Mouse (Mus musculus) intestine, embryonic 15.5 days (tissue): ENCODE data around the gene Zswim1. TPM values are rescaled to one million over a fixed set of nuclear protein-coding genes. Genes with fewer than 3 reads are reported as not detected.

ENCODE experiments used
- ATAC-seq: fragments of 200-750 bp; cut with Nextera tagmentation; 2 replicates; pipeline ENCODE4 v1.8.0; 2017; ENCODE audit warnings: moderate TSS enrichment, moderate library complexity
- H3K27ac ChIP-seq: fragments of 300-500 bp; sonication (generic); 2 replicates; pipeline ENCODE4 v1.5.1; 2015; ENCODE audit warnings: mild to moderate bottlenecking, inconsistent platforms
- H3K27me3 ChIP-seq: fragments of 300-500 bp; sonication (generic); replicated peaks from 2 replicates; pipeline ENCODE4 v1.6.1; 2015; ENCODE audit warnings: inconsistent platforms
- H3K36me3 ChIP-seq: fragments of 300-500 bp; sonication (generic); 2 replicates; pipeline ENCODE4 v1.6.1; 2015; ENCODE audit warnings: inconsistent platforms
- H3K4me1 ChIP-seq: fragments of 300-500 bp; sonication (generic); replicated peaks from 2 replicates; pipeline ENCODE4 v1.6.1; 2015; ENCODE audit warnings: inconsistent platforms
- H3K4me2 ChIP-seq: fragments of 300-500 bp; sonication (generic); replicated peaks from 2 replicates; pipeline ENCODE4 v1.6.1; 2015; ENCODE audit warnings: mild to moderate bottlenecking, inconsistent platforms
- H3K4me3 ChIP-seq: fragments of 300-500 bp; sonication (generic); replicated peaks from 2 replicates; pipeline ENCODE4 v1.5.1; 2015; ENCODE audit warnings: inconsistent platforms
- H3K9ac ChIP-seq: fragments of 300-500 bp; sonication (generic); 2 replicates; pipeline ENCODE4 v1.6.1; 2015; ENCODE audit warnings: inconsistent platforms
- H3K9me3 ChIP-seq: fragments of 300-500 bp; sonication (generic); 2 replicates; pipeline ENCODE4 v1.6.1; 2016; ENCODE audit warnings: inconsistent platforms
- WGBS: fragments of 180-500 bp; shearing (Covaris S2); methylation state at CpG from one replicate; pipeline ENCODE4 v1.1.7; 2015; 5-methylcytosine and 5-hydroxymethylcytosine counted together
- polyA plus RNA-seq: library from polyadenylated mRNA; unstranded; fragments of >200 nt; fragmentation: Nextera tagmentation; extraction: Ambion mirVana; gene quantifications from 2 replicates; pipeline ENCODE4 v1.2.1, GENCODE M21; 2015

Gene Zswim1
- polyA plus RNA-seq, 1 experiment from 2014 or later = 13.5 TPM

- Histone ChIP-seq H3K27ac (no peak overlapping the region), H3K4me3 (no peak overlapping the region), H3K9ac (no peak overlapping the region), H3K4me2 (no peak overlapping the region), H3K36me3 (no peaks in the 10 kb centered on the region), H3K4me1 (peaks cover 9% of the 10 kb centered on the region), H3K27me3 (no peaks in the 10 kb centered on the region), H3K9me3 (no peaks in the 10 kb centered on the region)
- no peak; the same call in 1 of the 2 replicates for ATAC-seq
- WGBS = 54% methylated on average over 5 of the region's 5 CpGs
Measured at GRCm38 (mm10) chr2:164817703-164818102, 4.8 kb upstream of the Zswim1 start.

GRCm38 (mm10) chr2:164821060-164821459 is 1.4 kb upstream of the Zswim1 start:
- H3K4me1 ChIP-seq = peaks cover 16% of the 10 kb centered on the region
- no peaks in the 10 kb centered on the region for H3K9me3 ChIP-seq
- 81% methylated on average over 6 of the region's 6 CpGs for WGBS
- ATAC-seq = no peak
- peaks cover 7% of the 10 kb centered on the region for H3K36me3 ChIP-seq
- no peak overlapping the region for H3K4me2 ChIP-seq
- no peak overlapping the region for H3K27ac ChIP-seq
- no peak overlapping the region for H3K4me3 ChIP-seq
- no peak overlapping the region for H3K9ac ChIP-seq
- no peaks in the 10 kb centered on the region for H3K27me3 ChIP-seq

- H3K36me3 ChIP-seq = peaks cover 21% of the 10 kb centered on the region
Measured at GRCm38 (mm10) chr2:164823181-164823585, 697 bp downstream of the Zswim1 start.

GRCm38 (mm10) chr2:164823969-164824368 is 1.5 kb downstream of the Zswim1 start:
- no peak overlapping the region for H3K9ac ChIP-seq
- peaks cover 21% of the 10 kb centered on the region for H3K36me3 ChIP-seq
- no peaks in the 10 kb centered on the region for H3K27me3 ChIP-seq
- no peak overlapping the region for H3K27ac ChIP-seq
- H3K9me3 ChIP-seq = no peaks in the 10 kb centered on the region
- ATAC-seq = no peak
- 90% methylated on average over 4 of the region's 4 CpGs for WGBS
- peak overlapping the region; percentile 71; the same call in 1 of the 2 replicates for H3K4me2 ChIP-seq
- H3K4me3 ChIP-seq = no peak overlapping the region
- H3K4me1 ChIP-seq = peaks cover 6% of the 10 kb centered on the region; the same call in 1 of the 2 replicates

More at GRCm38 (mm10) chr2:164823181-164823585, 697 bp downstream of the Zswim1 start:
- H3K4me2 ChIP-seq = peak overlapping the region; percentile 71
- H3K4me1 ChIP-seq = peaks cover 6% of the 10 kb centered on the region; the same call in 1 of the 2 replicates
- H3K9ac ChIP-seq = peak overlapping the region; percentile 58
- no peaks in the 10 kb centered on the region for H3K27me3 ChIP-seq
- 2% methylated on average over 10 of the region's 10 CpGs for WGBS
- H3K4me3 ChIP-seq = peak overlapping the region; percentile 56
- peak overlapping the region; percentile 25; the same call in 1 of the 2 replicates for H3K27ac ChIP-seq
- H3K9me3 ChIP-seq = no peaks in the 10 kb centered on the region
- ATAC-seq = peak; percentile 75

- Histone ChIP-seq H3K4me3 (no peak overlapping the region), H3K4me2 (no peak overlapping the region), H3K4me1 (peaks cover 6% of the 10 kb centered on the region; the same call in 1 of the 2 replicates), H3K27ac (no peak overlapping the region), H3K9me3 (no peaks in the 10 kb centered on the region), H3K27me3 (no peaks in the 10 kb centered on the region), H3K9ac (no peak overlapping the region), H3K36me3 (peaks cover 21% of the 10 kb centered on the region)
- 94% methylated on average over 17 of the region's 17 CpGs for WGBS
- ATAC-seq = no peak
Measured at GRCm38 (mm10) chr2:164825521-164825920, 3.0 kb downstream of the Zswim1 start.

- Histone ChIP-seq H3K36me3 (peaks cover 21% of the 10 kb centered on the region), H3K9me3 (no peaks in the 10 kb centered on the region), H3K27me3 (no peaks in the 10 kb centered on the region), H3K9ac (no peak overlapping the region), H3K27ac (no peak overlapping the region), H3K4me2 (no peak overlapping the region), H3K4me1 (peaks cover 7% of the 10 kb centered on the region), H3K4me3 (no peak overlapping the region)
- ATAC-seq = no peak
- WGBS = 87% methylated on average over 16 of the region's 16 CpGs
Measured at GRCm38 (mm10) chr2:164827146-164827850, 4.8 kb downstream of the Zswim1 start.

- no peaks in the 10 kb centered on the region for H3K27me3 ChIP-seq
- peaks cover 21% of the 10 kb centered on the region for H3K36me3 ChIP-seq
- 84% methylated on average over 6 of the region's 6 CpGs for WGBS
- H3K4me2 ChIP-seq = no peak within 1 kb of the TSS
- no peak within 1 kb of the TSS for H3K9ac ChIP-seq
- H3K4me3 ChIP-seq = no peak within 1 kb of the TSS
- ATAC-seq = no peak
- no peak within 1 kb of the TSS for H3K27ac ChIP-seq
- peaks cover 8% of the 10 kb centered on the region for H3K4me1 ChIP-seq
- no peaks in the 10 kb centered on the region for H3K9me3 ChIP-seq
Measured at GRCm38 (mm10) chr2:164828437-164828836, 6.0 kb downstream of the Zswim1 start, which contains the start of gene Spata25. TSS of gene Spata25 (minus strand) at chr2:164828537.

GRCm38 (mm10) chr2:164829090-164829489 is 6.6 kb downstream of the Zswim1 start:
- no peak overlapping the region for H3K4me3 ChIP-seq
- H3K27me3 ChIP-seq = no peaks in the 10 kb centered on the region
- no peak overlapping the region for H3K9ac ChIP-seq
- no peaks in the 10 kb centered on the region for H3K9me3 ChIP-seq
- H3K27ac ChIP-seq = no peak overlapping the region
- ATAC-seq = no peak
- peaks cover 5% of the 10 kb centered on the region for H3K4me1 ChIP-seq
- no peak overlapping the region for H3K4me2 ChIP-seq
- H3K36me3 ChIP-seq = peaks cover 21% of the 10 kb centered on the region
- 92% methylated on average over 1 of the region's 1 CpGs for WGBS

GRCm38 (mm10) chr2:164831029-164831428 is 8.5 kb downstream of the Zswim1 start:
- no peak overlapping the region for H3K27ac ChIP-seq
- ATAC-seq = no peak
- H3K4me3 ChIP-seq = no peak overlapping the region
- no peak overlapping the region for H3K4me2 ChIP-seq
- H3K9ac ChIP-seq = no peak overlapping the region
- peaks cover 14% of the 10 kb centered on the region for H3K36me3 ChIP-seq
- peaks cover 13% of the 10 kb centered on the region for H3K4me1 ChIP-seq
- H3K27me3 ChIP-seq = no peaks in the 10 kb centered on the region
- WGBS = 89% methylated on average over 10 of the region's 10 CpGs
- no peaks in the 10 kb centered on the region for H3K9me3 ChIP-seq

- Histone ChIP-seq H3K9me3 (no peaks in the 10 kb centered on the region), H3K4me2 (peak overlapping the region; percentile 99), H3K27ac (peak overlapping the region; percentile 92), H3K4me1 (peaks cover 13% of the 10 kb centered on the region), H3K9ac (peak overlapping the region; percentile 85), H3K36me3 (peaks cover 16% of the 10 kb centered on the region; the same call in 1 of the 2 replicates), H3K4me3 (peak overlapping the region; percentile 79), H3K27me3 (no peaks in the 10 kb centered on the region)
- no peak for ATAC-seq
- 57% methylated on average over 16 of the region's 16 CpGs for WGBS
Measured at GRCm38 (mm10) chr2:164832032-164832747, 9.7 kb downstream of the Zswim1 start.

GRCm38 (mm10) chr2:164832748-164833301 is 10.3 kb downstream of the Zswim1 start, which contains the start of gene Ctsa:
TSS of gene Ctsa (plus strand) at chr2:164832873.
- Histone ChIP-seq H3K4me1 (peaks cover 13% of the 10 kb centered on the region), H3K27ac (peak within 1 kb of the TSS; percentile 92), H3K4me2 (peak within 1 kb of the TSS; percentile 99), H3K9ac (peak within 1 kb of the TSS; percentile 85), H3K27me3 (no peaks in the 10 kb centered on the region), H3K36me3 (peaks cover 11% of the 10 kb centered on the region), H3K9me3 (no peaks in the 10 kb centered on the region), H3K4me3 (peak within 1 kb of the TSS; percentile 79)
- peak; percentile 74 for ATAC-seq
- WGBS = under 1% methylated on average over 35 of the region's 35 CpGs

GRCm38 (mm10) chr2:164833314-164833959 is 11.0 kb downstream of the Zswim1 start, which contains the start of gene Neurl2:
TSS of gene Neurl2 (minus strand) at chr2:164833456.
- Histone ChIP-seq H3K9me3 (no peaks in the 10 kb centered on the region), H3K9ac (peak within 1 kb of the TSS; percentile 85), H3K27me3 (no peaks in the 10 kb centered on the region), H3K4me3 (peak within 1 kb of the TSS; percentile 79), H3K36me3 (peaks cover 13% of the 10 kb centered on the region), H3K27ac (peak within 1 kb of the TSS; percentile 92), H3K4me1 (peaks cover 13% of the 10 kb centered on the region), H3K4me2 (peak within 1 kb of the TSS; percentile 99)
- WGBS = under 1% methylated on average over 31 of the region's 31 CpGs
- ATAC-seq = peak; percentile 74
